In genomic region chr12:113142021-113142975, GRCm38 (mm10) we compare ENCODE assay signal across 9 mouse cellular contexts. TPM values are rescaled to one million over a fixed set of nuclear protein-coding genes. Genes with fewer than 3 reads are reported as not detected.
DNase-seq lines count a peak whose midpoint lies in the region; ATAC-seq and TF ChIP-seq lines count a peak whose summit lies in the region.
"Had no signal": no experiment of that assay in that cellular context is flagged by ENCODE, and none has a peak within 500 bp of the region (broad histone marks: within the 10 kb centered on the region; RNA-seq: fewer than 3 reads in every experiment).

No protein-coding gene starts in this region.

- 17% methylated on average over 15 of the region's 15 CpGs for WGBS in kidney, adult 2 months
- WGBS in liver, embryonic 11.5 days: 17% methylated on average over 15 of the region's 15 CpGs
- WGBS in neural tube, embryonic 14.5 days: 19% methylated on average over 15 of the region's 15 CpGs

- peaks cover 15% of the 10 kb centered on the region for H3K4me1 ChIP-seq in kidney, adult 2 months (ENCODE audit: control insufficient read depth, insufficient read depth, low read length)
- peaks cover 29% of the 10 kb centered on the region for H3K4me1 ChIP-seq in liver, embryonic 11.5 days (replicated peaks; ENCODE audit: control insufficient read depth, insufficient read depth, low read length)
- H3K4me1 ChIP-seq in neural tube, embryonic 14.5 days (ENCODE audit: control insufficient read depth, insufficient read depth, low read length): peaks cover 35% of the 10 kb centered on the region

- H3K36me3 ChIP-seq in kidney, adult 2 months (ENCODE audit: control insufficient read depth, insufficient read depth, low read length): no peaks in the 10 kb centered on the region
- peaks cover 9% of the 10 kb centered on the region for H3K36me3 ChIP-seq in liver, embryonic 11.5 days (ENCODE audit: control insufficient read depth, insufficient read depth, low read length)
- peaks cover 4% of the 10 kb centered on the region; the same call in 1 of the 2 replicates for H3K36me3 ChIP-seq in neural tube, embryonic 14.5 days (ENCODE audit: control insufficient read depth, insufficient read depth, low read length)

- TF ChIP-seq CTCF in kidney, adult 2 months (conservative IDR thresholded peaks at IDR 0.05; ENCODE audit: insufficient read depth, insufficient read length, low read depth, low read length): no peak

- 0 out of 2 replicates have a peak overlapping the region, but pooled peaks have one; percentile 12 for H3K9ac ChIP-seq in liver, embryonic 11.5 days (ENCODE audit: low read depth, low read length)
- H3K9ac ChIP-seq in neural tube, embryonic 14.5 days (replicated peaks; ENCODE audit: low read depth, low read length): peak overlapping the region; percentile 68

- no peak for TF ChIP-seq POLR2A in kidney, adult 2 months (IDR thresholded peaks at IDR 0.05; ENCODE audit: low read depth, low read length)

- no peaks in the 10 kb centered on the region for H3K27me3 ChIP-seq in kidney, adult 2 months (replicated peaks; ENCODE audit: control insufficient read depth, insufficient read depth, low read length)
- H3K27me3 ChIP-seq in liver, embryonic 11.5 days (replicated peaks; ENCODE audit: control insufficient read depth, insufficient read depth, low read length): peaks cover 40% of the 10 kb centered on the region
- H3K27me3 ChIP-seq in neural tube, embryonic 14.5 days (ENCODE audit: control insufficient read depth, insufficient read depth, low read length): no peaks in the 10 kb centered on the region

- no peaks in the 10 kb centered on the region for H3K9me3 ChIP-seq in liver, embryonic 11.5 days (ENCODE audit: control insufficient read depth, low read length)
- no peaks in the 10 kb centered on the region for H3K9me3 ChIP-seq in neural tube, embryonic 14.5 days (ENCODE audit: control insufficient read depth, low read length)

- H3K4me3 ChIP-seq in kidney, adult 2 months (ENCODE audit: insufficient read depth, low read depth, low read length): peak overlapping the region; percentile 72
- H3K4me3 ChIP-seq in liver, embryonic 11.5 days (ENCODE audit: low read depth, low read length): peak overlapping the region; percentile 65
- H3K4me3 ChIP-seq in neural tube, embryonic 14.5 days (ENCODE audit: low read depth, low read length): peak overlapping the region; percentile 65

- peak overlapping the region; percentile 94 for H3K4me2 ChIP-seq in liver, embryonic 11.5 days
- H3K4me2 ChIP-seq in neural tube, embryonic 14.5 days (ENCODE audit: low read depth, low read length): peak overlapping the region; percentile 68

- ATAC-seq in liver, embryonic 11.5 days (replicated peaks; ENCODE audit: low FRiP score): no peak
- ATAC-seq in neural tube, embryonic 14.5 days (ENCODE audit: low read depth): no peak

- peak overlapping the region; percentile 86 for H3K27ac ChIP-seq in kidney, adult 2 months (ENCODE audit: insufficient read depth, low read depth, low read length)
- H3K27ac ChIP-seq in liver, embryonic 11.5 days (ENCODE audit: low read depth, low read length): peak overlapping the region; percentile 62; the same call in 1 of the 2 replicates
- H3K27ac ChIP-seq in neural tube, embryonic 14.5 days (ENCODE audit: low read depth, low read length): peak overlapping the region; percentile 64

- DNase-seq in frontal cortex, postnatal 10 days (ENCODE audit: low spot score in 2 of 2): peak; percentile 61 to 74
- DNase-seq in frontal cortex, adult 2 months (ENCODE audit: extremely low spot score in 1 of 2, low spot score in 1 of 2): no peak
- DNase-seq in embryo, embryonic 11.5 days (ENCODE audit: low read depth, low spot score): peak; percentile 41
- peak; percentile 95 for DNase-seq in heart, adult 8-10 months (ENCODE audit: low spot score)
- DNase-seq in kidney, adult 2 months: peak; percentile 94
- peak; percentile 55 for DNase-seq in liver, embryonic 11.5 days (ENCODE audit: low spot score)
- DNase-seq in c-Kit-positive CD71-positive TER-119-positive erythroid progenitor cells, embryonic 14.5 days (ENCODE audit: low spot score): no peak

RNA-seq across cellular contexts. Expression of gene Crip2, which starts 2.3 kb away (rescaled TPM):
- 249 and 252 TPM in 2 replicates for polyA plus RNA-seq in frontal cortex, adult 2 months (2012; rRNA removed)
- 1,000 to 10,000 TPM; 1,612 to 1,913 (median 1,690) TPM for total RNA-seq in heart, adult 8-10 months (2022)
- polyA plus RNA-seq in kidney, adult 2 months (2012; rRNA removed): 221 and 233 TPM in 2 replicates
- polyA plus RNA-seq in liver, embryonic 11.5 days (2014; fragmentation: Nextera tagmentation; extraction: Ambion mirVana): 80.6 and 86.9 TPM in 2 replicates
- 239 and 300 TPM in 2 replicates for polyA plus RNA-seq in neural tube, embryonic 14.5 days (2014; fragmentation: Nextera tagmentation; extraction: Ambion mirVana)

RNA-seq across cellular contexts. Expression of gene Crip1, which starts 3.8 kb away (rescaled TPM):
- polyA plus RNA-seq in frontal cortex, adult 2 months (2012; rRNA removed): 87.6 and 94.9 TPM in 2 replicates
- 100 to 1,000 TPM; 154 to 215 (median 169) TPM for total RNA-seq in heart, adult 8-10 months (2022)
- 195 and 229 TPM in 2 replicates for polyA plus RNA-seq in kidney, adult 2 months (2012; rRNA removed)
- 148 and 150 TPM in 2 replicates for polyA plus RNA-seq in liver, embryonic 11.5 days (2014; fragmentation: Nextera tagmentation; extraction: Ambion mirVana)
- 11.7 and 46.0 TPM in 2 replicates for polyA plus RNA-seq in neural tube, embryonic 14.5 days (2014; fragmentation: Nextera tagmentation; extraction: Ambion mirVana)

RNA-seq across cellular contexts. Expression of gene Tedc1, which starts 13.9 kb away (rescaled TPM):
- 1.1 and 1.8 TPM in 2 replicates for polyA plus RNA-seq in frontal cortex, adult 2 months (2012; rRNA removed)
- total RNA-seq in heart, adult 8-10 months (2022): under 1 TPM; 0.12 to 0.49 (median 0.33) TPM
- 1.0 and 1.3 TPM in 2 replicates for polyA plus RNA-seq in kidney, adult 2 months (2012; rRNA removed)
- 23.5 and 24.2 TPM in 2 replicates for polyA plus RNA-seq in liver, embryonic 11.5 days (2014; fragmentation: Nextera tagmentation; extraction: Ambion mirVana)
- 12.7 and 17.5 TPM in 2 replicates for polyA plus RNA-seq in neural tube, embryonic 14.5 days (2014; fragmentation: Nextera tagmentation; extraction: Ambion mirVana)

RNA-seq across cellular contexts. Expression of gene Tmem121, which starts 43.4 kb away (rescaled TPM):
- 40.3 and 42.0 TPM in 2 replicates for polyA plus RNA-seq in frontal cortex, adult 2 months (2012; rRNA removed)
- total RNA-seq in heart, adult 8-10 months (2022): under 1 TPM in 2 of 4 experiments, not detected in 2; 0.16 to 0.22 TPM
- 0.27 and 0.41 TPM in 2 replicates for polyA plus RNA-seq in kidney, adult 2 months (2012; rRNA removed)
- 1.1 and 2.0 TPM in 2 replicates for polyA plus RNA-seq in liver, embryonic 11.5 days (2014; fragmentation: Nextera tagmentation; extraction: Ambion mirVana)
- 24.9 and 29.4 TPM in 2 replicates for polyA plus RNA-seq in neural tube, embryonic 14.5 days (2014; fragmentation: Nextera tagmentation; extraction: Ambion mirVana)
- total RNA-seq: CH12.LX had no signal

RNA-seq across cellular contexts. Expression of gene Mta1, which starts 44.2 kb away (rescaled TPM):
- 66.4 and 69.3 TPM in 2 replicates for polyA plus RNA-seq in frontal cortex, adult 2 months (2012; rRNA removed)
- 10 to 100 TPM; 45.0 to 47.2 (median 46.1) TPM for total RNA-seq in heart, adult 8-10 months (2022)
- 39.0 and 44.4 TPM in 2 replicates for polyA plus RNA-seq in kidney, adult 2 months (2012; rRNA removed)
- 17.7 and 19.2 TPM in 2 replicates for polyA plus RNA-seq in liver, embryonic 11.5 days (2014; fragmentation: Nextera tagmentation; extraction: Ambion mirVana)
- 19.2 and 19.6 TPM in 2 replicates for polyA plus RNA-seq in neural tube, embryonic 14.5 days (2014; fragmentation: Nextera tagmentation; extraction: Ambion mirVana)

Comparison
In these comparisons a context has a peak if more than half of its experiments do, and no peak if none do; other contexts are left out.
1. DNase-seq: peak in frontal cortex, postnatal 10 days (2 of 2), embryo, embryonic 11.5 days (single experiment), heart, adult 8-10 months (single experiment), kidney, adult 2 months (single experiment) and liver, embryonic 11.5 days (single experiment); none in frontal cortex, adult 2 months (0 of 2) and c-Kit-positive CD71-positive TER-119-positive erythroid progenitor cells, embryonic 14.5 days (single experiment).
2. Peak in every context shown above with its lines, with median percentiles within 50 percentile points of each other: H3K27ac ChIP-seq and H3K4me3 ChIP-seq.